Mouse (Mus musculus) cortical plate, adult 2 months (tissue): ENCODE measurements at regions not wholly inside any gene's neighbourhood (a gene's known extent, or its start where the extent isn't known, plus 50 kb on each side); places are given as distances from the start of the nearest gene placed in this dataset.

Source experiments
- H3K27ac ChIP-seq: fragments of 200-500 bp; 2 replicates; pipeline ENCODE4 v1.5.1; 2012; ENCODE audit warnings: low read length, control low read depth, inconsistent platforms; ENCODE audit not compliant: insufficient read depth
- H3K4me1 ChIP-seq: fragments of 200-500 bp; 2 replicates; pipeline ENCODE4 v1.6.1; 2011; ENCODE audit warnings: low read length; ENCODE audit not compliant: control insufficient read depth, insufficient read depth
- H3K4me3 ChIP-seq: fragments of 200-500 bp; 2 replicates; pipeline ENCODE4 v1.5.1; 2011; ENCODE audit warnings: mild to moderate bottlenecking, low read length, control low read depth; ENCODE audit not compliant: insufficient read depth
- CTCF ChIP-seq: fragments of 200-500 bp; IDR thresholded peaks from 2 replicates; pipeline ENCODE4 v1.5.1; 2011; ENCODE audit warnings: mild to moderate bottlenecking, control low read depth, low read length; ENCODE audit not compliant: insufficient read depth; ENCODE audit errors: extremely low read depth
- POLR2A ChIP-seq: fragments of 200-500 bp; IDR thresholded peaks from 2 replicates; pipeline ENCODE4 v1.6.1; 2011; ENCODE audit warnings: mild to moderate bottlenecking, low read length, control low read depth; ENCODE audit not compliant: insufficient read depth; ENCODE audit errors: extremely low read depth

DNA sequence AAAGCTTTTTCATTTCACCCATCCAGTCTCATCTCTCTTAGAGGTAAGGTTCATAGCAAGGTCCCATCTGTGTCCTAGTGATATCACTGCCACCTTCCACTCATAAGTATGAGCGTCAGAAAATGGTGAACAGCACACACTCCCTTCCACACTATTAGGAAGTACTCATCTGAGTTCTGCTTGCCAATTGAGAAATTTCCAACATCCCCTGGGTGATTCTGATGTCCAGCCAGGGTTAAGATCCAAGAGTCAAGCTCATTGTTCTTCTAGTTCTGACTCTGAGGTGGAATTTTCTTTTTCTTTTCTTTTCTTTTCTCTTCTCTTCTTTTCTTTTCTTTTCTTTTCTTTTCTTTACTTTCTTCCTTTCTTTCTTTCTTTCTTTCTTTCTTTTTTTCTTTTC, 577.3 kb downstream of the Rwdd3 start:
- TF ChIP-seq CTCF (no peak), POLR2A (no peak)
- H3K4me3 ChIP-seq: no peak overlapping the region
- no peaks in the 10 kb centered on the region for H3K4me1 ChIP-seq
- H3K27ac ChIP-seq: no peak overlapping the region

GRCm38 (mm10) chr3:120591183-120591582, 580.3 kb downstream of the Rwdd3 start:
- Histone ChIP-seq H3K27ac (no peak overlapping the region), H3K4me3 (no peak overlapping the region), H3K4me1 (no peaks in the 10 kb centered on the region)
- TF ChIP-seq POLR2A (no peak), CTCF (no peak)

GRCm38 (mm10) chr3:120570806-120571425, 600.6 kb downstream of the Rwdd3 start:
- TF ChIP-seq CTCF: no peak
- no peak for TF ChIP-seq POLR2A
- H3K27ac ChIP-seq: no peak overlapping the region
- H3K4me3 ChIP-seq: no peak overlapping the region
- H3K4me1 ChIP-seq: peaks cover 1% of the 10 kb centered on the region; the same call in 1 of the 2 replicates

- no peak overlapping the region for H3K27ac ChIP-seq
- H3K4me1 ChIP-seq: no peaks in the 10 kb centered on the region; the same call in 1 of the 2 replicates
- H3K4me3 ChIP-seq: no peak overlapping the region; the same call in 1 of the 2 replicates
- TF ChIP-seq POLR2A (no peak), CTCF (no peak)
These were observed 629.7 kb downstream of the Rwdd3 start for GRCm38 (mm10) chr3:120541556-120542476.

GRCm38 (mm10) chr3:120533901-120534300, 637.6 kb downstream of the Rwdd3 start:
- no peak for TF ChIP-seq CTCF
- TF ChIP-seq POLR2A: no peak
- Histone ChIP-seq H3K4me3 (no peak overlapping the region), H3K27ac (no peak overlapping the region), H3K4me1 (no peaks in the 10 kb centered on the region)

DNA sequence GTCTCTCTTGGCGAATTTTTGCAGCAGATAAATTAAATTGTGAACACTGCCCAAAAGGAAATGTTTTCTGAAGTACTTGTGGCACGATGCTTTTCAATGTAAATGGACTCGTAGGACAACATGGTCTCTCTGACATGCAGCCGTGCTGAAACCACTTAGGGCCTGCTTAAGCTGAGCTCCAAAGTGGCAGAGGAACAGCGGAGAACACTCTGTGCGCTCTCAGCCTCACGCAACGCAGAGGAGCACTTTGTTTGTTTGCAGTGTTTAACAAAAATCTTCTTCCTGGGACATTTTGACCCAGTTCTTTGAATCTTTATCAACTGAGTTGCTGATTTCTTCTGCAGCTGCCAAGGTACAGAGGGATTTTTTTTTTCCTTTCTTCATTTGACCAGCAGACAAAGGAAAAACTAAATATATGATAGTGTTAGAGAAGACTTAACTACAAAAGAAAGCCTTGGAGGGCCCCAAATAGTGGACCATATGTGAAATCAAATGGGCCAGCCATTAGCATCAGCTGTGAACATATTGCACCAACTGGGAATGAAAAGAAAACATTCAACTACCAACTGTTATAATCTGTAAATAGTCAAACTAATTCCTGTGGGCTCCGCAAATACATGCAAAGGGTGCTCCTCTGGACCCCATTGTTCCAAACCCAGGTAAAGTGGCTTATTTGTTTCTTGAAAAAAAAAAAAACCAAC, 639.5 kb downstream of the Rwdd3 start:
- Histone ChIP-seq H3K4me1 (no peaks in the 10 kb centered on the region), H3K4me3 (no peak overlapping the region), H3K27ac (no peak overlapping the region)
- TF ChIP-seq POLR2A: no peak

DNA sequence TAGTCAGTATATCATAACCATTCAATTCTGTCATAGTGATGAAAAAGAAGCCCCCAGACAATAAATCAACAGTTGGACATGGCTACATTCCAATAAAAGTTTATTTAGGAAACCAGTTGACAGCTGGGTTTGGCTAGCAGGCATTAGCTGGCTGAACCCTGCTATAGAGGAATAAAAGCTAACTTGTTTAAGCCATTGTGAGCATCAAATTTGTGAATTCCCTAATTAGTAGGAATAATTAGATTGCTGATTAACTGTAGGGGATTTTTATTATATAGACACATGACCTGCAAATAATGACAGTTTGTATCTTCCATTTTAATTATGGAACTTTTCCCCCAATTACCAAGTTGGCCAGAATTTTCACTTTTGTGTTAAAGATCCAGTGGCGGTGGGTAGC, 659.8 kb downstream of the Rwdd3 start:
- Histone ChIP-seq H3K27ac (no peak overlapping the region), H3K4me1 (no peaks in the 10 kb centered on the region), H3K4me3 (no peak overlapping the region)
- no peak for TF ChIP-seq POLR2A
- TF ChIP-seq CTCF: no peak

GRCm38 (mm10) chr3:120498937-120499336, 672.6 kb downstream of the Rwdd3 start:
- no peak overlapping the region for H3K27ac ChIP-seq
- no peaks in the 10 kb centered on the region for H3K4me1 ChIP-seq
- TF ChIP-seq CTCF (no peak), POLR2A (no peak)
- no peak overlapping the region for H3K4me3 ChIP-seq

GRCm38 (mm10) chr3:120477934-120478333, 693.6 kb downstream of the Rwdd3 start:
- Histone ChIP-seq H3K4me3 (no peak overlapping the region), H3K27ac (no peak overlapping the region), H3K4me1 (no peaks in the 10 kb centered on the region)
- TF ChIP-seq POLR2A: no peak
- no peak for TF ChIP-seq CTCF

GRCm38 (mm10) chr3:120477232-120477631, 693.0 kb upstream of the Ptbp2 start:
- Histone ChIP-seq H3K4me3 (no peak overlapping the region), H3K4me1 (no peaks in the 10 kb centered on the region), H3K27ac (no peak overlapping the region)
- no peak for TF ChIP-seq POLR2A
- TF ChIP-seq CTCF: no peak
